Comparison of ENCODE assay signal across 8 mouse cellular contexts in genomic region chr16:11579676-11580098, GRCm38 (mm10).
DNase-seq lines count a peak whose midpoint lies in the region; ATAC-seq lines count a peak whose summit lies in the region.

No protein-coding gene starts in this region.

- no peaks in the 10 kb centered on the region for H3K27me3 ChIP-seq in embryonic facial prominence, embryonic 11.5 days (ENCODE audit: control insufficient read depth, insufficient read depth, low read length)
- no peaks in the 10 kb centered on the region for H3K27me3 ChIP-seq in heart, embryonic 16.5 days (ENCODE audit: control insufficient read depth, insufficient read depth, low read length)
- no peaks in the 10 kb centered on the region for H3K27me3 ChIP-seq in lung, embryonic 15.5 days

- 55% methylated on average over 4 of the region's 4 CpGs for WGBS in embryonic facial prominence, embryonic 11.5 days
- WGBS in heart, embryonic 16.5 days = 30% methylated on average over 4 of the region's 4 CpGs
- 41% methylated on average over 4 of the region's 4 CpGs for WGBS in lung, embryonic 15.5 days

- no peak overlapping the region for H3K4me2 ChIP-seq in embryonic facial prominence, embryonic 11.5 days (ENCODE audit: low read depth, low read length)
- H3K4me2 ChIP-seq in heart, embryonic 16.5 days (ENCODE audit: low read depth, low read length) = peak overlapping the region; percentile 20
- H3K4me2 ChIP-seq in lung, embryonic 15.5 days = no peak overlapping the region

- ATAC-seq in embryonic facial prominence, embryonic 11.5 days (replicated peaks; ENCODE audit: insufficient number of reproducible peaks, low FRiP score, low TSS enrichment, low read depth) = no peak
- ATAC-seq in heart, embryonic 16.5 days (replicated peaks; ENCODE audit: extremely low read depth, insufficient read depth, low FRiP score) = peak; percentile 67
- ATAC-seq in lung, embryonic 15.5 days (ENCODE audit: borderline replicate concordance, extremely low read depth, low FRiP score, low TSS enrichment) = peak; percentile 57; the same call in 1 of the 2 replicates

- H3K36me3 ChIP-seq in embryonic facial prominence, embryonic 11.5 days (replicated peaks; ENCODE audit: control insufficient read depth, insufficient read depth, low read depth, low read length) = no peaks in the 10 kb centered on the region
- H3K36me3 ChIP-seq in heart, embryonic 16.5 days (ENCODE audit: control insufficient read depth, insufficient read depth) = no peaks in the 10 kb centered on the region
- no peaks in the 10 kb centered on the region for H3K36me3 ChIP-seq in lung, embryonic 15.5 days

- DNase-seq in ES-CJ7 (ENCODE audit: low read depth, low spot score) = peak; percentile 58
- DNase-seq in adrenal gland, postnatal 25 days = peak; percentile 20
- peak; percentile 56 for DNase-seq in embryonic facial prominence, embryonic 11.5 days (ENCODE audit: low spot score)
- peak; percentile 41 for DNase-seq in kidney, postnatal 14 days
- peak; percentile 43 to 55 for DNase-seq in right cerebral cortex, adult 2 months (ENCODE audit: low spot score in 2 of 2)
- no peak for DNase-seq in ovary, postnatal 10 days (ENCODE audit: low spot score)

- H3K9ac ChIP-seq in embryonic facial prominence, embryonic 11.5 days (replicated peaks; ENCODE audit: low read length) = no peak overlapping the region
- H3K9ac ChIP-seq in heart, embryonic 16.5 days (ENCODE audit: low read length) = peak overlapping the region; percentile 35
- H3K9ac ChIP-seq in lung, embryonic 15.5 days = no peak overlapping the region

- H3K4me1 ChIP-seq in embryonic facial prominence, embryonic 11.5 days (ENCODE audit: control insufficient read depth, insufficient read depth, low read length) = no peaks in the 10 kb centered on the region
- peaks cover 24% of the 10 kb centered on the region for H3K4me1 ChIP-seq in heart, embryonic 16.5 days (ENCODE audit: control insufficient read depth, insufficient read depth, low read length)
- 0 out of 2 replicates have a peak, but pooled peaks cover 12% of the 10 kb centered on the region for H3K4me1 ChIP-seq in lung, embryonic 15.5 days

- no peaks in the 10 kb centered on the region for H3K9me3 ChIP-seq in embryonic facial prominence, embryonic 11.5 days (replicated peaks; ENCODE audit: control insufficient read depth, low read length)
- no peaks in the 10 kb centered on the region for H3K9me3 ChIP-seq in heart, embryonic 16.5 days (replicated peaks; ENCODE audit: control insufficient read depth, low read length)
- no peaks in the 10 kb centered on the region for H3K9me3 ChIP-seq in lung, embryonic 15.5 days

- no peak overlapping the region for H3K4me3 ChIP-seq in embryonic facial prominence, embryonic 11.5 days (ENCODE audit: low read depth, low read length)
- no peak overlapping the region for H3K4me3 ChIP-seq in heart, embryonic 16.5 days (ENCODE audit: low read length)
- no peak overlapping the region for H3K4me3 ChIP-seq in lung, embryonic 15.5 days

- H3K27ac ChIP-seq in embryonic facial prominence, embryonic 11.5 days (replicated peaks; ENCODE audit: low read depth, low read length) = no peak overlapping the region
- H3K27ac ChIP-seq in heart, embryonic 16.5 days (ENCODE audit: low read length) = peak overlapping the region; percentile 67
- H3K27ac ChIP-seq in lung, embryonic 15.5 days = no peak overlapping the region
